Mouse (Mus musculus) gastrocnemius, postnatal 10 days (tissue): Measurements from ENCODE around the gene Bfsp1. TPM values are rescaled to one million over a fixed set of nuclear protein-coding genes. Genes with fewer than 3 reads are reported as not detected.

ENCODE experiments used
- DNase-seq: peaks from one replicate; pipeline ENCODE4 v3.0.0; 2021; ENCODE audit warnings: mixed read lengths
- total RNA-seq, 2 experiments: library from RNA; stranded (reverse); gene quantifications; 2 replicates each; pipeline ENCODE4 v1.2.3; 2021

Bfsp1 gene
- total RNA-seq, 2 experiments from 2014 or later: 0.78 to 0.93 TPM

DNA sequence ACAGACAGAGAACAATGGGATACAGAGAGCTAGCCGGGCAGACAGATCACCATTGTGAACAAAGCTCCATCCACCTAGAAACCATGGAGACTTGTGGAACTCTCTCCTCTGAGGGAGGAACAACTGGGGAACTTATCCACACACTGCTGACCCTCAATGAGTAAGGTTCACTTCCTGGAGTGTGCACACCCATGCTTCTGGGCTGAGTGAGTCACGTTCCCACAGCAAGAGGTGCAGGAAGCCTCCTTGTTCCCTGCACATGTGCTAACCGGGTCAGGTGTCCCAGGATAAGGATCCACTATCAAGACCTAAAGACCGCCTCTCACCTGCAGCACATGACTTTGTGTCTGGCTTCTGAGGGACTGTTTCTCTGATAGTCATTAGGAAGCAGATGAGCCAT is 9.5 kb downstream of the Bfsp1 start:
- no peak for DNase-seq

DNA sequence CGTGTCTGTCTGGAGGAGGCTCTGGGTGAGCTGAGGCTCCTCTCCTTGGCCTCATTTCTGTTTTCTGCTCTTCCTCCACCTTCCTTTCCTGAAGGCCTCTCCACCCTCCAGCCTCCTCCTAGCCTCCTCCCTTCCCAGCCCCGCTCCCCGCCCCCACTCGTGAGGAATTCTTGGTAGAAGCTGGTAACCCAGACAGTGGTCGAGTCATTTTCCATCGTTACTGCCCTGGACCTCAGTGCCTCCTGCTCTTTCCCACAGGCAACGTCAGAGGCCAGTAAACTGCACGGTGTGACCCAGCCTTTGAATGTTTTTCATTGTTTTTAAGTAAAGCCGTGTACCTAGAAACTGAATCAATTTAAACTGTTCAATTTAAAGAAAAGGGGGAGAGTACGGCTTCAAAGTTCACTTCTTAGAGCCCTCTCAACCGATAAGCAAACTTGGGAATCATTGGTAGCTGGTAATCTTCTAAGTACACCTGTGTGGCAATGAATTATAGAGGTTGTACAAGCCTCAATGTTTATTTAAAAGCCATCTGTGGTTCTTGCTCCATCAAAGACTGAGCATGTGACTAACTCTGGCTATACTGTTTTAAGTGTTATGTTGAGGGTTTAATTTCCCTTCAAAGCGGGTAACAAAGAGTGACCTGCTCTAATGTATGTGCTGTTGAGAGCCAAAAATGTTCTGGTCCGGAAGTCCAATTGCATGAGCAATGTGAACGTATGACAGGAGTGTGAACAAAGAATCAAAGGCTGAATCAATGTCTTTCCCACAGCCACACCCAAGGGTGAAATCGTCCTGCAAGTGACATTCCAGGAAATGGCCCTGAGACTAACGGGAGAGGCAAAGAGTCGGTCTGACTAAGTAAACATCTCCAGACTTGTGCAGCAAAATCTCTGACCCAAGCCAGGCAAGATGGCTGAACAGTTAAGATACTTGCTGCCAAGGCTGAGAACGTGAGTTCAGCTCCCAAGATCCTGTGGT is 10.4 kb downstream of the Bfsp1 start:
- no peak for DNase-seq

DNA sequence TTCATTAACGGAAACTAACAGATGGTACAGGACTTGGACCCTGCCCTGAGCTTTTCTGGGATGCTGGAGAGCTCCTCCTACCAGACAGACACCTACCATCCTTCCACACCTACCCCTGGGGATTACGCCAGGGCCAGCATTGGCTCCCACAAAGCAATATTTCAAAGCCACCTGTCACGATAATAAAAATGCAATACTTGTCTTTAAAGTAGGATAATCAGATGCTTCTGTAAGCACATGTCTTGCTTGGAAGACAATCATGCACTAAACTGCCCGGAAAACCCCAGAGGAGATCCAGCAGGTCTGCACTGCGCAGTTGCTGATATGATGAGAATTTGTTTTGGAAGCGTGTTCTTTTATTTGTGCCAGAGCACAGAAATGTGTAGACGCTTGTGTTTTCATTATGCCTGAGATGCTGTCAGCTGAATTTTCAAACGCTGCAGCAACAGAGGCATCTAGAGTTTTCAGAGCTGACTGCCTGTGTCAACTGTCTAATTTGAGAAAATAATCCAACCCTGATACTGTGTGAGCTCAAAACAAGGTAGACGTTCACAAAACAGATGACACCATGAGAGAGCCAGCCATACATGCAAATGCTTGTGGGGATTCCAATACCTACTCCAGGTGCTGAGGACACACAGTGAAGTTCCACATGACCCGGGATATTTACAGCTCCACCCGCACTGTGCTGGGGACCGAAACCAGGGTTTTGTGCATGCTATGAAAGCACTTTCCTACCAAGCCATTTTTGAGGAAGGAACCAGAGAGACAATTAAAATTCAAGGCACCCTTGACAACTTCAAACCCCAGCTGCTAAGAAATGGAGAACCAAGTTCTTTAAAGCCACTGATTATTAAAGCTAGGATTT is 11.4 kb downstream of the Bfsp1 start:
- no peak for DNase-seq

DNA sequence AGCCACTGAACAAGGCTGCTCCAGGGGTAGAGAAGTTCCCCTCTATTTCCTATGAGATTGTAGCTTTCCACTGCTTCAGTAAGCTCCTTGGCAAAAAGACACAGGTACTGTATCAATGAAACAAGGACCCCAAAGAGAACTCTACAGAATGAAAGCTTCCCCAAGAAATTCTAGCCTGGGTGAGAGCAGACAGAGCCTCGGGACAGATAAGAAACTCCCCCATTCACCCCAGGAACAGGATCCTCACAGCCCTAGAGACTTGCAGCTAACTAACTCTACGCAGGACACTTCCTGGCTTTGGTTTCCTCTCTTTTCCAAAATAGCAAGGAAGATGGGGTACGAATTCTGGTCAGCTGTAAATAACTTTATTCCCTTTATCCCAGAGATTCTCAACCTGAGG is 15.7 kb downstream of the Bfsp1 start:
- DNase-seq: no peak

DNA sequence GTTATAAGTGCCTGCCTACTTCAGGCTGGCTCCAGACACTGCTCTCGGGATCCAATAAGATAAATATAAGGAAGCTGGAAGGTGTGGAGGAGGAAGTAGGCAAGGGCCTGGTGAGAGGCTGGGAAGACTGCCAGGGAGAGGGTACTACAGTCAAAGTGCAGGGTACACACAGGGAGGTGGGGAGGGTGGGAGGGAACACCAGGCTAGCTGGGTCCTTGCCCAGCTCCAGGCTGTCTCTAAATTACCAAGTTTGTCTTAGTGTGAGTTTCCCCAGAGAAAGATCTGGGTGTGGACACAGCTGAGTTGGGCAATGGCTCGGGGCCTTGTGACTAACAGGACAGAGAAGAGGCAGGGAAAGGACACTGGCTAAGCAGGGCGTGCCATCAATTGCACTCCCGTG is 16.2 kb downstream of the Bfsp1 start:
- DNase-seq: no peak

DNA sequence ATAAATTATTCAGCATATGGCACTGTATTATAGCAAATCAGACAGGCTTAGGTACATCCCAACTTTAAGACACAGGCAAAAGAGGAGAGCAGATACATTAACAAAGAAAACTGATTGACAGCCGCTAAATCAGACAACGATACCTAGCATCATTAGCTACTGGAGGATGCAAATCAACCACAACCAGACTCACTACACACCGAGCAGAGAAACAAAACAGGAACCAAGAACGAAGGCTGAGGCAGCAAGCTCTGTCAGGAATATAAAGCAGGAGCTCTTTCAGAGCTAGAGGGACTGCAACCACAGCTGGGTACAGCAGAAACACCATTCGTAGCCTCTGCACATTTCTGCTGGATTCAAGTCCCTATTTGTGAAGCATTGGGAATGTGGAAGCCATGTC is 18.2 kb downstream of the Bfsp1 start:
- DNase-seq: no peak

DNA sequence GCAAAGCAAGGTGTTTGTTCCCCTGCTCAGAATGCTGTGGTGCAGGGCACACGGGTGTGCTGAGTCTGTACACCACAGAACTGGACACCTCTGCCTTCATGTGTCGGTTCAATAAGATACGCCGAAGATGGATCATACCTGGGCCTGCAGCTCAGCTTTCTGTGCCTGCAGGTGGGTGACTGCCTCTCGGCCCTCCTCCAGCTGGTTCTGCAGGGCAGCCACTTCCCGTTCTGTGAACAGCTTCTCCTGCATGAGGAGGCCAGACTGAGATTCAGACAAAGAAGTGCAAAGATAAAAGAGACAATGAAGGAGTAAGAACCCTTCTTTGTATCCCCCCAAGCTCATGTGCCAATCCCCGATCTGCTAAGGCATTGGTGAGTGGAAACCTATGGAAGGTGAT is 21.4 kb downstream of the Bfsp1 start:
- no peak for DNase-seq

DNA sequence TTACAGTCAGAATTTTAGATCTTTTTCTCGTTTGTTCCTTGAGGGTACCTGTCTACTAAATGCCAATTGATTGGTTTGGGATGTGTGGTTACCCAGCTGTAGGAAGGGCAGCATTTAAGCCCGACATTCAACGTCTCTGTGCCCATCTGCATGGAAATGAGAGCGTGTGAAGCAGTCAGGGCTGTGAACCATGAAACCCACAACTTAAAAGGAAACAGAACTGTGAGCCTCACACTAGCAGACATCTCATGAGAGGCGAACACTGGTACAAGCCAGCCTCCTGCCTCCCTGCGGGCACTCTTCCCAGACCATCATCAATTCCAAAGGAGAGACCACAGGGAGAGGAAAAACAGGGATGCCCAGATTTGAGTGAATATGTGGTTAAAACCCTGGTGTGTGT is 22.1 kb downstream of the Bfsp1 start:
- no peak for DNase-seq

DNA sequence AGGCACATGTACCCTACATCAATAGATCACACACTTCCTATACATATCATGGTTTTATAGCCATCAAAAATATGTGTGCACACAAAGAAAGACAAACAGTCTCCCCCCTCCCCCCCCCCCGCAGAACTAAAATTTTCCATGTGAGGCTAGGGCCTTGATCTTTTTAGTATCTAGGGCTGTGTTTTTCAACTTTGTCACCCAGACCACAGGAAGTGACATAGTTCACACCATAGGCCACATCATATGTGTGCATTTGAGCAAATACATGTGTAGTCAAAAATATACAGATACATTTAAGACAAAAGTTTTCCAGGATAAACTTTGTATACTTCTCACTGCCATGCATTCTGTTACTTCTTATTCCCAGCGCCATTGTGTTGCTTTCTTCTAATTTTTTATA is 23.5 kb downstream of the Bfsp1 start:
- DNase-seq: no peak

DNA sequence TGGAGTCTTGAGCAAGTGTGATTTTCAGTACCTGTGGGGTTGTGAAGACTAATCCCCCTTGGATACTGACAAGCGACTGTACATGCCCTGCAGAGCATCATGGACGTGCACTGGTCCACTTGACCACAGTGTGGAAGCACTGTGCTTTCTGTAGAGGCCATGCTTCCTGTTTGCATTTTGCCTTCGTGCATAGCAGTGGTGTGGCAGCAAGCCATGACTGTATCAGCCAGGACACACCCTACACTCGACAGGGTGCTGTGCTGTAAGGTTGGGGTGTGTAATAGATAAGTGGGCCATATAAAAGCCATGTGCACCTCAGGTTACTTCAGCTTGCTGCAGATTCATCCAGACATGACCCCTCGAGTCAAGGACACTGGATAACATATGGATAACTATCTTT is 24.3 kb downstream of the Bfsp1 start:
- DNase-seq: no peak

DNA sequence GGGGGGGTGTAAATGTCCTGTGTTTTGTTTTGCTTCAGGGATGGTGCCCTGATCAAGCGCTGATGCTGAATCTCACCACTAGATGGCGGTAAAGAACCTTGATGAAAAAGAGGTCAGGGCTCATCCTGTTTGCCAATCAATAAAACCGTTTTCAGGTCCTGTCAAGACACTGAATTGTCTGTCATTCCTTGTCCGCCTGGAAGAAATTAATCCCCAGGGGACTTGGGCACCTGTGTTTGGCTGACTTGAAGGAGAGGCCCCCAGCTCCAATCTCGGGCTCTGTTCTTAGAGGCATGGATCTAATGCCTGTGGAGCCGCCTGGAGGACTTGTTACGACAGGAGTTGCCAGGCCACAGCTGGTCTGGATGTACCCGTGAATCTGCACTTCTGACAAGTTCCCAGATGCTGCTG is 25.7 kb downstream of the Bfsp1 start:
- peak; percentile 65 for DNase-seq

DNA sequence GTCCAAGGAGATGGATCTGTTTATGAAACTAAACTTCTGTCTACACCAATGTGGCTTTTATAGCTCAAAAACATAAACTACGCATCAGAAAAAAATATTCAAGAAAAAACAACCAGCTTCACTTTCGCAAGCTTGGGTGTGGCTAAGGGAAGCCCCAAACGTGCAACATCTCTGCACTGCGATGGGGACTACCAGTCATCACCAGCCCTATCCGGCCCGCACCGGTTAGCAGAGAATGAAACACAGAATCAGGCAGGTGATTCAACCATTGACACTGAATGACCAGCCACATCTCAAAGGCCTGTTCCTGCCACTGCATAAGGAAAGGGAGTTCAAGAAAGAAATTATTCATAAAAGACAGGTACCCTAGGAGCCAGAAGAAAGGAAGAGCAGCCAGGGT is 27.2 kb downstream of the Bfsp1 start:
- DNase-seq: no peak

DNA sequence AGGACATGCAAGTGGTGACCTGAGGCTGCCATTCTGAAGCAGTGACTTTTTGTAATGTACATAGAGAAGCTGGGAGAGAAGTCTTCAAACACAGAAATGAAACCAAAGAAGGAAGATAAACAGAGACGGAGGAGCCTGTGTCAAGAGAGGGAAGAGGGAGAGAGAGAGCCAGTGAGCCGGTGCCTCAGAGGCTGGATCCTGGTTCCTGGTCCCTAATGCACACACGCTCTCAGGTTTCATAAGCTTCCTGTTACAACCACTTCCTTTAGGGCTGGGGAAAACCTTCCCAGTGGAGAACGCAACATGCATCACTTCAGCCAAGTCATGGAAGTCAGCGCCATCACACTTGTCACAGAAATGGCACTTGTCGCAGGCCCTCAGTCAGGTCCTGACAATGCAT is 28.9 kb downstream of the Bfsp1 start:
- no peak for DNase-seq

DNA sequence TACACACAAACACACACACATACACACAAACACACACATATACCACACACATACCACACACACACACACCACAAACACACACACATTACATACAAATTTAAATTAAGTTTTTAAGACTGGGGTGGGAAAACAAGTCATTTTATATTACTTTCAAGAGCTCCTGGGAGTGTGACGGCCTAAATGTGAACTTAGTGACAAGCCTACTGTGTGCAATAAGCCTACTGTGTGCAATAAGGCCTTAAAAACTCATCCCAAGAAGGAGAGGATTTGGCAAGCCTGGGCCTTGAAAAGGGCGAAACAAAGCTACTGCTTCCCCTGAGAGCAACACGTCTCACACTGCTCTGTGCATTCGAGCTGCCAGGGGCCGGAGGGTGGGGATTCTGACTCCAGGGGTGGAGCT is 30.3 kb downstream of the Bfsp1 start:
- DNase-seq: no peak

DNA sequence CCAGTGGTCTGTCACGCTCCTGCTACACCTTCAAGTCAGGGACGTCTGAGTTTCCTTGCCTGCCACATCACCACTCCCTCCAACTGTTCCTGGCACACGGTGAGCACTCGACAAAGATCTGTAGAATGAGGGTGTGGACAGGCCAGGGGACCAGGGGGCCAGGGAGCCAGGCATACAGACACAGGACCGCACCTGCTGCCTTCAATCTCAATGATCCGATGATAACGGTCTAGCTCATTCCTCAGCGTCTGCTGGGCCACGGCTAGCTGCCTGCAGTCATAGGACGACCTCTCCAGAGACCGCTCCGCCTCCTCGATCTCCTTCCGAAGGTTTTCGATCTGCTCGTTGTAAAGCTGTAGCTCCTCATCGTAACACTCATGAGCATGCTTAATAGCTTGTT is 31.3 kb downstream of the Bfsp1 start:
- no peak for DNase-seq

DNA sequence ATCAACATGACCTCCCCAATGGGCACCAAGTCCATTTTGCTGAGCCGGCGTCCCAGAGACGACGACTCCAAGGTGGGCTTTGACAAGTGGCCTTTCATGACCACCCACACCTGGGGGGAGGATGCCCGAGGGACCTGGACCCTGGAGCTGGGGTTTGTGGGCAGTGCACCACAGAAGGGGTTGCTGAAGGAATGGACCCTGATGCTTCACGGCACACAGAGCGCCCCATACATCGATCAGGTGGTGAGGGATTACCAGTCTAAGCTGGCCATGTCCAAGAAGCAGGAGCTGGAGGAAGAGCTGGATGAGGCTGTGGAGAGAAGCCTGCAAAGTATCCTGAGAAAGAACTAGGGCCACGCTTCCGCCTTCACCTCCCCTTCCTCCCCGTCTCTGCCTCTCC is 49.5 kb downstream of the Bfsp1 start:
- DNase-seq: no peak

DNA sequence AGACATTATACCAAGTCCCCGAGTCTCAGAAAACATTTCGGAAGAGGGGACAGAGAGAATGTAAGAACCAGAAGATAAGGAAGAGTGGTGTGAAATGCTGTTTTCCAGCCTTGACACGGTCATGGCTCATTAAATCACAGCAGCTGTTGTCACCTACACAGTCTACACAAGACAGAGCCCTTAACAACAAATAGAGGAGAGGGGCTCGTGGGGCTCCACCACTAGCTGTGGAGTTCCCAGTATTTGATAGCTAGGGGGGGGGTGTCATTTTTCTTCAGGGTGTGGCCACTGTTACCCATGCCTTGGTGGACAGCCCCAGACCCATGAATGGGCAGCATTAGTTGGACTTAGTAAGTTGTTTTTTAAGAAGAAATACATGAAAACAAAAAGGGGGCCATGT is 50.7 kb downstream of the Bfsp1 start:
- DNase-seq: no peak

DNA sequence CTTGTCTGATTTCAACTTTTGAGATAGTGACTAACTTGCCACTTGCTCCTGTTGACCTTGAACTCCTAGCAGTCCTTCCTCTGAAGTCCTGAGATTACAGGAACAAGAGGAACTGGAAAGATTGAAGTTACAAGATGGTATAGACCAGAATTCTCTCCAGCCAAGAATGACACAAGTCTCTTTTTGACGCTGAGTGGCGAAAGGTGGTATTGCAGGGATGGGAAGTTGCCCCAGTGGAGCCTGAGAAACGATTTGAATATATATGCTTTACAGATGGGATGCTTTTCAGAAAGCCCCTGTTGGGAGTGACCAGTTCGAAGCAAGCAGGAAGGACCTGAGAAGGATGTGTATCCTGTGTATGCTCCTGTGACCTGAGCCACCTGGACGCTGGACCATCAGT is 54.2 kb downstream of the Bfsp1 start:
- DNase-seq: no peak

DNA sequence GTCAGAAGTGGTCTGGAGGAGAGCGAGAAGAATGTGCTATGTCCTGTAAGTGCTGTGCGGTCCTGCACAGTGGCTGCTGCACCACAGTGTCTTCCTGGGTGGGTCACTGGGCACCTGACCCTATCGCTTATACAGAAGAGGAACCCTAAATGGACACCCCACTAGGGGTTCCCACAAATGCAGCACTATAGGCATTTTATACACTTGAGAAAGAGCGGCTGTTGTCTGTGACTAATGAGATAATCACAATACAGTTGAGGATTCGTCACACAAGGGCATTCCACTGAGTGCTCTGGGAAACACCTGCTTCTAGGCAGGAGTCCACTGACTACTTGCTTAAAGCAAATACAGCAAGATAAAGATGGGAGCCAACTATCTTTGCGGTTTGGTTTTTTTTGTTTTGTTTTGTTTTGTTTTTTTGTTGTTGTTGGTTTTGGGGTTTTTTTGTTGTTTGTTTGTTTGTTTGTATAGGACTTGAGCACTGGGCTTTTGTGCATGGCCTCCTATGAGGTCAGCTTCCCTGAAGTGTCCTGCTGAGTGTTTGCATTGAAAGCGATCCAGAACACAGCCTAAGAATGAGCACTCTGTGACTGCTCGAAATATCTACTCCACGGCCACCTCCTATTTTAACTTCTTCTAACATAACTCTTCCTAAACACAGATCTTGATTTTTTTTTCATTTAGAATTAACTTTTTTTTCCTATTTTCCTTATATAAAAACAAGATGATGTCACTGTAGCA is 55.9 kb downstream of the Bfsp1 start:
- no peak for DNase-seq

DNA sequence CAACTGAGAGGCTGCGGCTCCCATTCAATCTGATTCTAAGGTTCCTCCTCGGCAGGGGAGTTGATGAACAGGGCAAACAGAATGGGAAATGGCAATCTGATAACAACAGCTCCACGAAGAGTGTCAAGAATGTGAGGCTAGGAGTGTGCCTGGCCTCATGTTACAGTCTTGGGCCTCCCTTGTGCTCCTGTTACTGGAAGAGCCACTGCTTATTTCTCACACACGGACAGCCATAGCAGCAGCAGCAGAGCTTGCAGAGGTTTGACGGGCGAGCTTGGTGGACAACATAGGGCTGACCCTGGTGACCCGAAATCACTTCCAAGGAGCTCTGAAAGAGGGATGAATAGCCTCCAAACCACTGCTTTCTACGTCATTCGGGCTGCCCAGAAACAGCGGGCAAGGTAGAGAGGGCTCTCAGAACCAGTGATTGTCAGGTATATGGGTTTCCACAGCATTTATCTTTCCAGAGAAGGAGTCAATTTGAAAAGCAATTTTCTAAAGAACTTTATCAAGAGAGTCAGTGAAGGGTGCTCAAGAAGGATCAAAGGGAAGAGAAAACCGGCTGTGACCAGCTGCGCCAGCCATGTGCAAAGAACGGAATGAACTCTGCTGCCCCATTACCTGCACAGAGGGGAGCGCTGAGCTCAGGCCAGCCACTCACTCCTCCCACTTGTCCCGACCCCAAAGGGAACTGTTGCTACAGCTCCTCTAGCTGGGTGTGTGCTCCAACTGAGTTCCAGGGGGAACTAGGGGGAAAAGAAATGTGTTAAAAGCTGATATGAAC is 56.6 kb downstream of the Bfsp1 start:
- DNase-seq: no peak

DNA sequence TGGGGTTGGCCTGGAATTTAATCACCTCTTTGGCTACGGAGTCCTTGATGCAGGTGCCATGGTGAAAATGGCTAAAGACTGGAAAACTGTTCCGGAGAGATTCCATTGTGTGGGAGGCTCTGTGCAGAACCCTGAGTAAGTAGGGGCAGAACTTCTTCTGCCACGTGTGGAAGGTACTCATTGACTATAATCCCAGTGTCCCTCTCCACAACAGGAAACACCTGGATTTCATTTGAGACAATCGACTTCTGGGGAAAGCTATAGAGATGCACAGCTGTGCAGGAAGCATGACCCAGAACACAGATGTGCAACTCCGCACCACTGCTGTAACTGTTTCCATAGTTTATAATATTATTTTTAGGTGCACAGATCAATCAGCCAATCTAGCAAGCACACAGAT is 61.9 kb downstream of the Bfsp1 start:
- DNase-seq: no peak
